Mouse (Mus musculus) liver, embryonic 13.5 days (tissue): ENCODE results near the gene Hoxd4. TPM values are rescaled to one million over a fixed set of nuclear protein-coding genes. Genes with fewer than 3 reads are reported as not detected.

Source experiments
- ATAC-seq: fragments of 200-750 bp; cut with Nextera tagmentation; 2 replicates; pipeline ENCODE4 v1.8.0; 2017; ENCODE audit warnings: low read depth, mild to moderate bottlenecking, moderate number of reproducible peaks, moderate library complexity
- DNase-seq: peaks from one replicate; pipeline ENCODE4 v3.0.0; 2022
- H3K27ac ChIP-seq: fragments of 300-500 bp; sonication (generic); 2 replicates; pipeline ENCODE4 v1.5.1; 2015; ENCODE audit warnings: moderate library complexity, mild to moderate bottlenecking, inconsistent platforms
- H3K27me3 ChIP-seq: fragments of 300-500 bp; sonication (generic); 2 replicates; pipeline ENCODE4 v1.6.1; 2015; ENCODE audit warnings: mild to moderate bottlenecking, inconsistent platforms
- H3K36me3 ChIP-seq: fragments of 300-500 bp; sonication (generic); 2 replicates; pipeline ENCODE4 v1.6.1; 2015; ENCODE audit warnings: mild to moderate bottlenecking, inconsistent platforms
- H3K4me1 ChIP-seq: fragments of 300-500 bp; sonication (generic); replicated peaks from 2 replicates; pipeline ENCODE4 v1.6.1; 2015; ENCODE audit warnings: inconsistent platforms
- H3K4me2 ChIP-seq: fragments of 300-500 bp; sonication (generic); 2 replicates; pipeline ENCODE4 v1.6.1; 2015; ENCODE audit warnings: inconsistent platforms, mild to moderate bottlenecking, moderate library complexity
- H3K4me3 ChIP-seq: fragments of 300-500 bp; sonication (generic); replicated peaks from 2 replicates; pipeline ENCODE4 v1.5.1; 2015; ENCODE audit warnings: mild to moderate bottlenecking, inconsistent platforms
- H3K9ac ChIP-seq: fragments of 300-500 bp; sonication (generic); 2 replicates; pipeline ENCODE4 v1.6.1; 2015; ENCODE audit warnings: mild to moderate bottlenecking, inconsistent platforms
- H3K9me3 ChIP-seq: fragments of 300-500 bp; sonication (generic); replicated peaks from 2 replicates; pipeline ENCODE4 v1.6.1; 2016; ENCODE audit warnings: inconsistent platforms
- WGBS: fragments of 180-500 bp; shearing (Covaris S2); methylation state at CpG from one replicate; pipeline ENCODE4 v1.1.7; 2015; ENCODE audit not compliant: insufficient replicate concordance; 5-methylcytosine and 5-hydroxymethylcytosine counted together
- polyA plus RNA-seq: library from polyadenylated mRNA; unstranded; fragments of >200 nt; fragmentation: Nextera tagmentation; extraction: Ambion mirVana; gene quantifications from 2 replicates; pipeline ENCODE4 v1.2.1, GENCODE M21; 2015

Gene Hoxd4
- polyA plus RNA-seq, 1 experiment from 2014 or later = not detected

DNA sequence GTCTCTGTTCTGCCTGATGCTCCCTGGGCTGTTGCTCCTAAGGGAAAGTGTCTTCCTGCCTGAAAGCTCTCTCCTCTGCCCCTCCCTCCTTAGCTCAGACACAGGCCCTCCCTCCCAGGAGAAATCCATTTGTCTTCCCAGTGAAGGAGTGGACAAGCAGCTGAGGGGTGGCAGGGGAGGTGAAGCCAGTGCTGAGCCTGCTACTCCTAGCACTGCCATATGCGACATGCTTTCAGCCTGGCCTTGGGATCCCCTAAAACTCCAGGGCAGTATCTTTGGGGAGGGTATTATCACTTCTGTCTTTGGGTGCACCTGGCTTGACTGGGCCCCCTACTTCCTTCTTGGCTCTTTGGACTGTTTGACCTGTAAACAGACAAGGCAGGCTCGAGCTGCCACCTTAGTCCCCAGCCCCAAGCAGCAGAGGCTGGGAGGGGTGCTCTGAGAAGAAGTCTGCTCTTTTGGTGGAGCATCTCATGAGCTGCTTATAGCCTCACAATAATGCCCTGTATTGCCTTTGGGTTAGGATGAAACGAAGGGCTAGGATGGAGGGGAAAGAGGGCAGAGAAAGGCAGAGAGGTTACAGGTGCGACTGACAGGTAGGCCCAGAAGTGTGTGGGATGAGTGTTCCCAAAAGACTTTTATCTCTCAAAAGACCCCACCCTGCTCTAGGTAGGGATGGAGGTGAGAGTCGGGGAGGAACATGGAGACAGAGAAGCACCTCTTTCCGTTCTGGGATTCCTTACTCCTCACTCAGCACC lies 34.0 kb downstream of the Hoxd4 start:
- Histone ChIP-seq H3K9ac (no peak overlapping the region), H3K27me3 (peaks cover 98% of the 10 kb centered on the region), H3K4me2 (no peak overlapping the region), H3K4me1 (no peaks in the 10 kb centered on the region), H3K4me3 (no peak overlapping the region), H3K36me3 (no peaks in the 10 kb centered on the region), H3K9me3 (no peaks in the 10 kb centered on the region), H3K27ac (no peak overlapping the region)
- DNase-seq (no peak), ATAC-seq (no peak)
- WGBS = 6% methylated on average over 6 of the region's 6 CpGs

DNA sequence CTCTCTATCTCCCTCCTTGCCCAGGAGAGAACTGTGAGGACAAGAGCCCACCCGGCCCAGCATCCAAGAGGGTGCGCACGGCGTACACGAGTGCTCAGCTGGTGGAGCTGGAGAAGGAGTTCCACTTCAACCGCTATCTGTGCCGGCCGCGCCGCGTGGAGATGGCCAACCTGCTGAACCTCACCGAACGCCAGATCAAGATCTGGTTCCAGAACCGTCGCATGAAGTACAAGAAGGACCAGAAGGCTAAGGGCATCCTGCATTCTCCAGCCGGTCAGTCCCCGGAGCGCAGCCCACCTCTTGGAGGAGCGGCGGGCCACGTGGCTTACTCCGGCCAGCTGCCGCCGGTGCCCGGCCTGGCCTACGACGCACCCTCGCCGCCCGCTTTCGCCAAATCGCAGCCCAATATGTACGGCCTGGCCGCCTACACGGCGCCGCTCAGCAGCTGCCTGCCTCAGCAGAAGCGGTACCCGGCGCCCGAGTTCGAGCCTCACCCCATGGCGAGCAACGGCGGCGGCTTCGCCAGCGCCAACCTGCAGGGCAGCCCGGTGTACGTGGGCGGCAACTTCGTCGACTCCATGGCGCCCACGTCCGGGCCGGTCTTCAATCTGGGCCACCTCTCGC lies 34.7 kb downstream of the Hoxd4 start:
- Histone ChIP-seq H3K4me3 (no peak overlapping the region), H3K9ac (no peak overlapping the region), H3K4me1 (no peaks in the 10 kb centered on the region), H3K9me3 (no peaks in the 10 kb centered on the region), H3K4me2 (no peak overlapping the region), H3K36me3 (no peaks in the 10 kb centered on the region), H3K27ac (no peak overlapping the region), H3K27me3 (peaks cover 99% of the 10 kb centered on the region)
- ATAC-seq (no peak), DNase-seq (no peak)
- 3% methylated on average over 58 of the region's 58 CpGs for WGBS

DNA sequence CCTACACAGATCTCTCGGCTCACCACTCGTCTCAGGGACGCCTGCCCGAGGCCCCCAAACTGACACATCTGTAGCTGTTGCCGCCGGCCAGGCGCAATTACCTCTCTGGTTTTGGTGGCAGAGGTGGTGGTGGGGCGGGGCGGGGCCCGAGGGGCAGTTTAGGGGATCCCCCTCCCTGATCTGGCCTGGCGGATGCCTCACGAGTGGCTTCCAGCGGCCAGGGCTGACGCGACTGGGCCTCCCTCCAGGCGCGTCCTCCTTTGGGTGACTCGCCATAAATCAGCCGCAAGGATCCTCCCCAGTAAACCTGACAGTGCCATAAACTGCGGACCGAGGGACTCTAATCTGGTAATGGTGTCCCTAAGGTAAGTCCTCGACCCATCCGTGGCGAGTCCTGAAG lies 35.3 kb downstream of the Hoxd4 start:
- WGBS = 7% methylated on average over 24 of the region's 24 CpGs
- Histone ChIP-seq H3K27ac (no peak overlapping the region), H3K9me3 (no peaks in the 10 kb centered on the region), H3K4me2 (no peak overlapping the region), H3K9ac (no peak overlapping the region), H3K36me3 (no peaks in the 10 kb centered on the region), H3K4me3 (no peak overlapping the region), H3K27me3 (peaks cover 99% of the 10 kb centered on the region), H3K4me1 (no peaks in the 10 kb centered on the region)
- DNase-seq (no peak), ATAC-seq (no peak)

DNA sequence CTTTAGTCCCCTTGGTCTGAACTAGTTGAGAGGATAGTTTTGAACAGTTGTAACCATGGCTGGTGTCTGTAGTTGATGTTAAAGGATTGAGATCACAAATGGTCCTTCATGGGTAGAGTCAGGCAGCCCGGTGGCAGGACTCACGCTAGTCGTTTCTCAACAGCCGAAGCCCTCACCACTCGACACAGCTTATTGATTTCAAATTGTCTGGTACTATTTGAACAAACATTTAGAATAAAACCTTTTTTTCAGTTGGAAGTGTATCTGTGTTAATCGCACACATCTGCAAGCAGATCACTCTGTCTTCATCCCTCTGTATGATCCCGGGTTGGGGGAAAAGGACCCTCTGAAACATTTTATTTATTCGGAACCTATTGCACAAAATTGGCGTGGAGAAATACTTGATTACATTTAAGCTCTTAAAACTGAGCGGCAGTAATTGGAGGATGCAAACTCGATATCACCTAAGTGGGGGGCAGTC lies 36.0 kb downstream of the Hoxd4 start:
- no peak overlapping the region for H3K4me3 ChIP-seq
- H3K4me2 ChIP-seq = no peak overlapping the region
- H3K27me3 ChIP-seq = peaks cover 99% of the 10 kb centered on the region
- no peaks in the 10 kb centered on the region for H3K9me3 ChIP-seq
- no peak for DNase-seq
- WGBS = 24% methylated on average over 11 of the region's 11 CpGs
- no peaks in the 10 kb centered on the region for H3K4me1 ChIP-seq
- no peak overlapping the region for H3K27ac ChIP-seq
- ATAC-seq = no peak
- H3K36me3 ChIP-seq = no peaks in the 10 kb centered on the region
- H3K9ac ChIP-seq = no peak overlapping the region

DNA sequence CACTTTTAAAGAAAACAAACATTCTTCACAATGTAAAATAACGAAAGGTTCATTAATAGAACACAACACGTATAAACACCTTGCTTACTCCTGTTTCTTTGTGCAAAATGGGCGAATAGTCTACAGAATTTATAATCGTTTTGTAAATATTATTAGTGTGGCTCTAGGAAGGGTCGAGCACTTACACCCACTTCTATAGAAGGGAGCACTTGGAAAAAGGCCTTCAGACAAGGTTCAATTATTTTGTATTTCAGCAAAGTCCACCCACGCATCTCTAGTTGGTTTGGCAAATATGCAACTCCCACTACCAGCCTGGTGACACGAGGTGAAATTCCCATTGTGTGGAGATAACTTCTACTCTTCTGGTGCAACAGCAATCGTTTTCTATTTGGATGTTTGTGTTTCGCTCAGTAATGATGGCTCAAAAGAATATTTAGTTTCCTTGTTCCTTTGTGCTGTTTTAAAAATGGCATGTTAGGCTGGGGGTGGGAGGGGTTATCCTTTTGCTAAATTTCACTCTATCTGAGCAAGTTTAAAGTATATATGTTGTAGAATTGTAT lies 36.8 kb downstream of the Hoxd4 start:
- peaks cover 100% of the 10 kb centered on the region for H3K27me3 ChIP-seq
- no peak overlapping the region for H3K4me3 ChIP-seq
- H3K27ac ChIP-seq = no peak overlapping the region
- ATAC-seq = no peak
- WGBS = 11% methylated on average over 9 of the region's 9 CpGs
- no peaks in the 10 kb centered on the region for H3K36me3 ChIP-seq
- no peaks in the 10 kb centered on the region for H3K4me1 ChIP-seq
- H3K4me2 ChIP-seq = no peak overlapping the region
- no peak for DNase-seq
- H3K9me3 ChIP-seq = no peaks in the 10 kb centered on the region
- no peak overlapping the region for H3K9ac ChIP-seq

DNA sequence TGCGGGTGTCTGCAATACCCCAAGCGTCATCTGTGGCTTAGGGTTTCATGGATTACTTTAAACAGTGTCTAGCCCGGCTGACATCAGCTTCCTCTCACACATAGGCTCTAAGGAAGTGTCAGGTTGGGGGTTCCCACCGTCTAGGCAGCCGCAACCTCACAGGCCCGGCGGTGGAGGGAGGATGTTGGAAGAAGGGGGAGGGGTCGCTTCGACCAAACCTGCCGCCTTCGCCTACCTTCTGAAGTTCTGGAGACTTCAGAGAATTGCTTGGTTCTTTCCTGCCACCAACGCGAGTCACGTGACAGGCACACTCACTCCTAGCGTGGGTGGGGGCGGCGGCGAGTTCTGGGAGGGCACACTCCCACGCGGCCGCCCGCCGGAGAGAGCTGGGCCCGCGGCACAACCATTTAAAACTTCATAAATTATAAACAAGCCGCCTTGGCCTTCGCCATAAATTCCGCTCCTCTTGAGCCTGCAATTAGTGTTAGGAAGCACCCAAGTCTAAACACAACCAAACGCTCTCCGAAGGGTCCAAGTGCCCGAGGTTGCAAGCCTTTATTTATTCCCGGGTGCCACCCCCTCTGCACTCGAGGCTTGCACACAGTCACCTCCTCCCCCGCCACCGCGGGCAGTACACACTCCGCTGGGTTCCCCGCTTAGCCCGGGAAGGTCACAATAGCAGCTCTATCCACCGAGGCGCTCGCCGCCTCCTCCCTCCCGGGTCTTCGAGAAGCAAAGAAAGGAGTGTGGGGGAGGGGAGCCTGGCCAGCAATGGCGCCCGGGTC lies 37.8 kb downstream of the Hoxd4 start:
- DNase-seq (no peak), ATAC-seq (no peak)
- no peaks in the 10 kb centered on the region for H3K36me3 ChIP-seq
- peaks cover 100% of the 10 kb centered on the region for H3K27me3 ChIP-seq
- peak overlapping the region; percentile 20 for H3K4me3 ChIP-seq
- no peak overlapping the region for H3K27ac ChIP-seq
- H3K4me1 ChIP-seq = no peaks in the 10 kb centered on the region
- H3K9me3 ChIP-seq = no peaks in the 10 kb centered on the region
- WGBS = 1% methylated on average over 47 of the region's 47 CpGs
- no peak overlapping the region for H3K9ac ChIP-seq
- 0 out of 2 replicates have a peak overlapping the region, but pooled peaks have one; percentile 28 for H3K4me2 ChIP-seq

DNA sequence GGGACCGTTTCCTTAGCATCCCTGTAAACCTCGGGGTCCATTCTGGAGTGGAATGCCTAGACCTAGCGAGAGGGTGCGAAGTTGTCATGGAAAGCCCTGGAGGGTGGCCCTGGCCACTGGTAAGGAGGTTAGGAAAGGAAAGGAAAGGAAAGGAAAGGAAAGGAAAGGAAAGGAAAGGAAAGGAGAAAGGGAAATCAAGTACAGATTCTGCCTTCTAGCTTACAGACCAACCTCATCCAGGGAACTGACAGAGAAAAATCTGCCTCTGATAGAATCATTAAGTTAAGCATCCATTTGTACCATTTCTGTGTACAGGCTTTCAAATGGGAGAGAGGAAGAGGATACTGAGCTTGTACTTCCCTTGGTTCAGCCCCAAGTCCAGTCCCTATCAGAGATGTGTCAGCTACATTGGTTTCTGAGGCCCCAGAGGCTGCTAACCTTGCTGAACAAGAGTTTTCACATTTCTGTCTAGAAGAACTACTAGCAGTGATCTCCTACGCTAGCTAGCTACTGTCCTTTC lies 39.1 kb downstream of the Hoxd4 start:
- DNase-seq = no peak
- no peak for ATAC-seq
- H3K36me3 ChIP-seq = no peaks in the 10 kb centered on the region
- H3K27ac ChIP-seq = no peak overlapping the region
- no peak overlapping the region for H3K4me3 ChIP-seq
- peaks cover 97% of the 10 kb centered on the region for H3K27me3 ChIP-seq
- no peaks in the 10 kb centered on the region for H3K4me1 ChIP-seq
- H3K9ac ChIP-seq = no peak overlapping the region
- WGBS = 35% methylated on average over 5 of the region's 5 CpGs
- H3K9me3 ChIP-seq = no peaks in the 10 kb centered on the region
- no peak overlapping the region for H3K4me2 ChIP-seq

DNA sequence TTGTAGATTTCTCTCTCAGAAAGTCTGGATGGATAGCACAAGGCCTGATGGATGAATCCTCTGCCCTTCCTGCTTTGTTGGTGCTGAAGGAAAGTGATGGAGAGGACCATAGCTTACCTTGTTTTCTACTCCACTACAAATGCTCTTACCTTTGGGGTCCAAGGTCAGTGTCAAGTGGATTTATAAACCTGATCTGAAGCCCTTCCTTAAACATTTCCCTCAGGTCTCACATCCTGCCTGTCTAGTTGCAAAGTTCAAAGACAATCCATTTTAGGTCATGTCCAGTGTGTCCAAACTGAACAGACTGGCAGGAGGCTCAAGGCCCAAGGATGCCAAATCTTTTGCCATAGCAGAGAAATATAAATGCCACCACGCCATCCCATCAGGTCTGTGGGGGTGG lies 40.1 kb downstream of the Hoxd4 start:
- H3K36me3 ChIP-seq = no peaks in the 10 kb centered on the region
- H3K27ac ChIP-seq = no peak overlapping the region
- 45% methylated on average over 1 of the region's 1 CpGs for WGBS
- H3K4me3 ChIP-seq = no peak overlapping the region
- H3K9me3 ChIP-seq = no peaks in the 10 kb centered on the region
- ATAC-seq (no peak), DNase-seq (no peak)
- H3K27me3 ChIP-seq = peaks cover 95% of the 10 kb centered on the region
- H3K4me2 ChIP-seq = no peak overlapping the region
- H3K4me1 ChIP-seq = no peaks in the 10 kb centered on the region
- H3K9ac ChIP-seq = no peak overlapping the region

DNA sequence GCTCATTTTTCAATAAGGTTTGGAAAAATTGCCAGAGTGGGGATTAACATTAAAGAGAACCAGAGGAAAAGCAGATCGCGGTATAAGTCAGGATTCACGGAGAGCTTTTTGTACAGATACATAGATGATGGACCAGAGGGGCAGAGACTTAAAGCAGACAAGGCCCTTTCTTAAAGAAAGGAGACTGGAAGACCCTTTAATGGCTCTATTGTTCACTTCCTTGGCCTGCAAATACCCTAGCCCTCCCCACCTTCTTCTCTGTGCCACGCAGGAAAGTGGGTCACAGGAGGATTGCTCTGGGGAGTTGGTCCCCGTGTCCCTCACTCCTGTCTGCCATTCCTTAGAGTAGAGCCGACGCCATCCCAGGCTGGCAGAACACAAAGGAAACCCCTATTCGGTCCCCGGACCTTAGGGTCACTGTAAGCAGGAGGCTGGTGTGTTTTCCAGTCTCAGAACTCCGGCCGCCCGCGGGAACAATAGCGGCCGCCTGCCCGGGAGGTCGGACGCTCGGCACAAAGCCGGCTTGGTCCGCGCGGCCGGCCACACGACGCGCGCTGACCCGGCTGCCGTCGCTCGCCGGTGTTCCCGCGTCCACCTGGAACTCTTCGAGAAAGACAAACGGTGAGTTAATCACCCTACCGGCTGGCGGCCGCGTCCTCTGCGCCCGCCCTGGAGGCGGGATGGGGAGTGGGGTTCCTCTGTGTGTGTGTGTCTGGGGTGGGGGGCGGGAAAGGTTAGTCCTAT lies 40.9 kb downstream of the Hoxd4 start:
- H3K27me3 ChIP-seq = peaks cover 93% of the 10 kb centered on the region
- H3K9ac ChIP-seq = no peak overlapping the region
- peak overlapping the region; percentile 26; the same call in 1 of the 2 replicates for H3K4me2 ChIP-seq
- ATAC-seq = no peak
- no peak overlapping the region for H3K27ac ChIP-seq
- WGBS = 4% methylated on average over 45 of the region's 45 CpGs
- DNase-seq = no peak
- H3K36me3 ChIP-seq = no peaks in the 10 kb centered on the region
- H3K4me3 ChIP-seq = no peak overlapping the region
- H3K9me3 ChIP-seq = no peaks in the 10 kb centered on the region
- H3K4me1 ChIP-seq = no peaks in the 10 kb centered on the region

DNA sequence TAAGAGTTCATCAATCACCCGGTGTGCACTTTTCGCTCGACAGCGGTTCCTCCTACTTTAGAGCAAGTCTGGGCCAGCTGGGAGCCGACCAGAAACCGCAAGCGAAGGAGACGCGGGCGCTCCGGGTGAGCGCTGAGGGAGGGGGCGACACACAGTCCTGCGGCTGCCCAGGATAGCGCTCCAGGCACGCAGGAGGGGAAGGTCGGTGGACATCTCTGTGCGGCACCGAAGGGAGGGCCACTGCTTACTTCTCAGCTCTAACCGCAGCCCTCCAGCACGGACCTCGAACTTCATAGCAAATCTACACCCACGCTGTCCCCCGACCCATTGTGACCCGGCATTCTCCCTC lies 41.4 kb downstream of the Hoxd4 start:
- Histone ChIP-seq H3K4me1 (no peaks in the 10 kb centered on the region), H3K4me2 (peak overlapping the region; percentile 26; the same call in 1 of the 2 replicates), H3K9ac (no peak overlapping the region), H3K9me3 (no peaks in the 10 kb centered on the region), H3K27me3 (peaks cover 93% of the 10 kb centered on the region), H3K27ac (no peak overlapping the region), H3K36me3 (no peaks in the 10 kb centered on the region), H3K4me3 (no peak overlapping the region)
- ATAC-seq (no peak), DNase-seq (no peak)
- 3% methylated on average over 25 of the region's 25 CpGs for WGBS
